Mouse (Mus musculus) bone marrow, adult 2 months (tissue): ENCODE results near the gene Tekt3. TPM values are rescaled to one million over a fixed set of nuclear protein-coding genes. Genes with fewer than 3 reads are reported as not detected.

ENCODE experiments used
- H3K27ac ChIP-seq: fragments of 200-500 bp; 2 replicates; pipeline ENCODE4 v1.5.1; 2012; ENCODE audit warnings: low read depth, mild to moderate bottlenecking, control low read depth, inconsistent platforms, low read length; ENCODE audit not compliant: control insufficient read depth, poor library complexity, insufficient read depth
- H3K4me1 ChIP-seq: fragments of 200-500 bp; 2 replicates; pipeline ENCODE4 v1.6.1; 2011; ENCODE audit warnings: low read length; ENCODE audit not compliant: control insufficient read depth, insufficient read depth
- H3K4me3 ChIP-seq: fragments of 200-500 bp; replicated peaks from 2 replicates; pipeline ENCODE3; 2011; ENCODE audit warnings: mild to moderate bottlenecking, low read depth, low read length, control low read depth; ENCODE audit not compliant: control insufficient read depth
- CTCF ChIP-seq: fragments of 200-500 bp; IDR thresholded peaks from 2 replicates; pipeline ENCODE4 v1.5.1; 2011; ENCODE audit warnings: low read length, control low read depth; ENCODE audit not compliant: control insufficient read depth, insufficient read depth
- POLR2A ChIP-seq: fragments of 200-500 bp; IDR thresholded peaks from 2 replicates; pipeline ENCODE4 v1.6.1; 2011; ENCODE audit warnings: low read depth, mild to moderate bottlenecking, control low read depth, low read length, borderline replicate concordance; ENCODE audit not compliant: control insufficient read depth
- WGBS: fragments of 180-500 bp; shearing (Covaris S2); methylation state at CpG from one replicate; pipeline ENCODE4 v1.1.7; 2018; 5-methylcytosine and 5-hydroxymethylcytosine counted together
- polyA plus RNA-seq: library from polyadenylated mRNA; stranded (reverse); fragments of >200 nt; gene quantifications from 2 replicates; pipeline ENCODE4 v1.2.4, GENCODE M21; 2011; ENCODE audit warnings: low replicate concordance; ENCODE audit not compliant: missing spikeins, insufficient read depth, insufficient read length

The Tekt3 gene
- polyA plus RNA-seq, 1 experiment, result not detected

- 83% methylated on average over 6 of the region's 6 CpGs for WGBS
- H3K4me1 ChIP-seq, result no peaks in the 10 kb centered on the region; the same call in 1 of the 2 replicates
- H3K4me3 ChIP-seq, result no peak overlapping the region
- no peak for TF ChIP-seq POLR2A
- no peak for TF ChIP-seq CTCF
- H3K27ac ChIP-seq, result no peak overlapping the region
Measured at GRCm38 (mm10) chr11:63050362-63050932, 11.0 kb upstream of the Tekt3 start.

- 46% methylated on average over 7 of the region's 7 CpGs for WGBS
- Histone ChIP-seq H3K27ac (no peak overlapping the region), H3K4me1 (no peaks in the 10 kb centered on the region; the same call in 1 of the 2 replicates), H3K4me3 (no peak overlapping the region)
- TF ChIP-seq POLR2A (no peak), CTCF (no peak)
Measured at GRCm38 (mm10) chr11:63051041-63051440, 10.4 kb upstream of the Tekt3 start.

DNA sequence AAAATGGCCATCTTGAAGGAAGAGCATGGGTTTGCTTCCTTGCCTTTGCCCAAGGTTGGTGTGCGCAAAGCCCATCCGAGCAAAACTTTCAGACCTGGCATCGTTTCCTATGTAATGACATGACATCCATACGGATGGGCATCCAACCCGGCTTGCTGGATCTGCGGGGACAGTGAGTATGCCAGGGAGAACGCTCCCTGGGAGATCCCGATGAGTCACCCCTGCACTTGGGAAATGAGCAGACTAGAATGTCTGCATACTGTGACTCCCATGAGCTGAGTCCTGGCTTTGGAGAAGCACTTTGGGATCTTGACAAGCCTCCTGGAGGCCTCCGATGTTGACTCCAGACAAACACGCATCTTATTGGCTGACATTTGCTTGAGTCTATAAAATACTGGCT, 9.5 kb upstream of the Tekt3 start:
- H3K4me1 ChIP-seq, result no peaks in the 10 kb centered on the region; the same call in 1 of the 2 replicates
- no peak overlapping the region for H3K27ac ChIP-seq
- no peak overlapping the region for H3K4me3 ChIP-seq
- WGBS, result 87% methylated on average over 10 of the region's 10 CpGs
- no peak for TF ChIP-seq CTCF
- TF ChIP-seq POLR2A, result no peak

- Histone ChIP-seq H3K4me3 (no peak overlapping the region), H3K4me1 (no peaks in the 10 kb centered on the region; the same call in 1 of the 2 replicates), H3K27ac (no peak overlapping the region)
- TF ChIP-seq CTCF (no peak), POLR2A (no peak)
- 78% methylated on average over 7 of the region's 7 CpGs for WGBS
Measured at GRCm38 (mm10) chr11:63055596-63055995, 5.9 kb upstream of the Tekt3 start.

DNA sequence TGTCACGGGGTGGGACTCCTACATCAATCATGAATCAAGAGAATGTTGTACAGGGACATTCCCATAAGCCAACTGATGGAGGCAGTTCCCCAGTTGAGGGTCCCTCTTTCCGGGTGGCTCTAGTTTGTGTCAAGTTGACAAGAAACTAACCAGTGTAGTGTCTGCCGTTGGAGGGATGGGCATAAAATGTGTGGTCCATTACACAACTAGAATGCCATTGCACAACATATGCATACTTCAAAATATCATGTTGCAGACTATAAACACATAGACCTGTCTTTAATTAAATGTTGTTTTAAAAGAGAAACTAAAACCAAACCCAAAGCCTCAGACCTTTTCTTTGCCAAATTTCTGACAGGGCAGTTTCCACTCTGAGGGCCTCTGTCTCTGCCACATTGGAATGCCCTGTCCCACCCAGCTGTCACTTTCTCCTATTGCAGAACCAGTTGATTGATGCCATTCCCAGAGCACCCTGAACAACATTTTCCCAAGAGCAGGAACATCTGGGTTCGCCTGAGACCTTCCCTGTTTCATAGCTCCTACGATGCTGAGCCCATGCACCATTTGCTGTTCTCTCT, 3.0 kb upstream of the Tekt3 start:
- no peak for TF ChIP-seq POLR2A
- no peak overlapping the region for H3K27ac ChIP-seq
- no peak overlapping the region for H3K4me3 ChIP-seq
- 52% methylated on average over 5 of the region's 5 CpGs for WGBS
- no peaks in the 10 kb centered on the region for H3K4me1 ChIP-seq

DNA sequence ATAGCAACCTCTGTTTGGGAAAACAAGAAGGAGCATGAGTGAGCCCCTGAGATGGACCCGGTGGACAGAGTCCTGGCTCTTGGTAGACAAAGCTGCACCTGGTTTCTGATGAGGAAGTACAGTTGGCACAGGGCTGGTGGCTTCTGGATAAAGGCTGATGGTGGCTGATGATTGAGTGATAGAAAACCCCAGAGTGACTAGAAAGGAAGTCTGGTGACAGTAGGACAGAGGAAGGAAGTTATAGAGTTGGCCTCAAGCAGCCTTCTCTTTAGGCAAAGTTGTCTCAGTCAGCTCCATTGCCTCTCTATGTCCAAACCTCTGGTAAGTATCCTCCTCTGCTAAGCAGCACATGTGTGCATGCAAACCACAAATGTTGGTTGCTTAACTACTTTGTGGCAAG, 1.5 kb upstream of the Tekt3 start:
- Histone ChIP-seq H3K4me3 (no peak overlapping the region), H3K27ac (no peak overlapping the region), H3K4me1 (no peaks in the 10 kb centered on the region)
- TF ChIP-seq POLR2A, result no peak
- TF ChIP-seq CTCF, result no peak
- 5% methylated on average over 1 of the region's 1 CpGs for WGBS

GRCm38 (mm10) chr11:63066526-63066925, 5.1 kb downstream of the Tekt3 start:
- no peaks in the 10 kb centered on the region for H3K4me1 ChIP-seq
- no peak overlapping the region for H3K27ac ChIP-seq
- no peak overlapping the region for H3K4me3 ChIP-seq
- 35% methylated on average over 1 of the region's 1 CpGs for WGBS
- TF ChIP-seq POLR2A (no peak), CTCF (no peak)

- Histone ChIP-seq H3K4me3 (no peak overlapping the region), H3K4me1 (no peaks in the 10 kb centered on the region), H3K27ac (no peak overlapping the region)
- TF ChIP-seq CTCF (no peak), POLR2A (no peak)
- 88% methylated on average over 17 of the region's 17 CpGs for WGBS
Measured at GRCm38 (mm10) chr11:63070081-63070480, 8.6 kb downstream of the Tekt3 start.

- no peak overlapping the region for H3K27ac ChIP-seq
- no peak for TF ChIP-seq POLR2A
- TF ChIP-seq CTCF, result no peak
- no peaks in the 10 kb centered on the region for H3K4me1 ChIP-seq
- 76% methylated on average over 3 of the region's 3 CpGs for WGBS
- H3K4me3 ChIP-seq, result no peak overlapping the region
Measured at GRCm38 (mm10) chr11:63084536-63084935, 23.1 kb downstream of the Tekt3 start.
